Mouse (Mus musculus): Measurements from ENCODE around the gene Rassf3. TPM values are rescaled to one million over a fixed set of nuclear protein-coding genes. Genes with fewer than 3 reads are reported as not detected.

The Rassf3 gene
- total RNA-seq, 2 experiments from 2014 or later, result 12.0 to 12.6 TPM

GRCm38 (mm10) chr10:121411721-121412455 lies 64.3 kb downstream of the Rassf3 start:
- DNase-seq (ENCODE audit: low spot score in 2 of 2), result no peak

- peak in 1 of 2 experiments; percentile 40 for DNase-seq (ENCODE audit: low spot score in 2 of 2)
These were observed 66.4 kb downstream of the Rassf3 start for GRCm38 (mm10) chr10:121409717-121410116.

- DNase-seq (ENCODE audit: low spot score in 2 of 2), result no peak
These were observed 72.2 kb downstream of the Rassf3 start for GRCm38 (mm10) chr10:121403946-121404345.

- no peak for DNase-seq (ENCODE audit: low spot score in 2 of 2)
These were observed 73.0 kb downstream of the Rassf3 start for GRCm38 (mm10) chr10:121403104-121403503.

GRCm38 (mm10) chr10:121401005-121401404 lies 75.1 kb downstream of the Rassf3 start:
- no peak for DNase-seq (ENCODE audit: low spot score in 2 of 2)

- DNase-seq (ENCODE audit: low spot score in 2 of 2), result no peak
These were observed 77.5 kb downstream of the Rassf3 start for GRCm38 (mm10) chr10:121398599-121398998.

- no peak for DNase-seq (ENCODE audit: low spot score in 2 of 2)
These were observed 80.5 kb downstream of the Rassf3 start for GRCm38 (mm10) chr10:121395542-121396176.

- no peak for DNase-seq (ENCODE audit: low spot score in 2 of 2)
These were observed 81.3 kb downstream of the Rassf3 start for GRCm38 (mm10) chr10:121394789-121395325.

GRCm38 (mm10) chr10:121394270-121394669 lies 81.9 kb downstream of the Rassf3 start:
- no peak for DNase-seq (ENCODE audit: low spot score in 2 of 2)

GRCm38 (mm10) chr10:121391901-121392300 lies 84.2 kb downstream of the Rassf3 start:
- no peak for DNase-seq (ENCODE audit: low spot score in 2 of 2)

- no peak for DNase-seq (ENCODE audit: low spot score in 2 of 2)
These were observed 85.5 kb downstream of the Rassf3 start for GRCm38 (mm10) chr10:121390602-121391001.

GRCm38 (mm10) chr10:121386347-121386746 lies 89.8 kb downstream of the Rassf3 start:
- no peak for DNase-seq (ENCODE audit: low spot score in 2 of 2)

- no peak for DNase-seq (ENCODE audit: low spot score in 2 of 2)
These were observed 90.5 kb downstream of the Rassf3 start for GRCm38 (mm10) chr10:121385695-121386094.

GRCm38 (mm10) chr10:121384710-121385109 lies 91.4 kb downstream of the Rassf3 start:
- no peak for DNase-seq (ENCODE audit: low spot score in 2 of 2)

GRCm38 (mm10) chr10:121381280-121381679 lies 94.9 kb downstream of the Rassf3 start:
- DNase-seq (ENCODE audit: low spot score in 2 of 2), result no peak

- no peak for DNase-seq (ENCODE audit: low spot score in 2 of 2)
These were observed 96.8 kb downstream of the Rassf3 start for GRCm38 (mm10) chr10:121379387-121379786.

GRCm38 (mm10) chr10:121376530-121377271 lies 99.4 kb downstream of the Rassf3 start:
- no peak for DNase-seq (ENCODE audit: low spot score in 2 of 2)

- no peak for DNase-seq (ENCODE audit: low spot score in 2 of 2)
These were observed 100.3 kb downstream of the Rassf3 start for GRCm38 (mm10) chr10:121375649-121376493.

- DNase-seq (ENCODE audit: low spot score in 2 of 2), result peak in 1 of 2 experiments; percentile 39
These were observed 101.2 kb downstream of the Rassf3 start for GRCm38 (mm10) chr10:121374693-121375620.

- DNase-seq (ENCODE audit: low spot score in 2 of 2), result no peak
These were observed 102.1 kb downstream of the Rassf3 start for GRCm38 (mm10) chr10:121374013-121374412.
